Mouse (Mus musculus) gastrocnemius, postnatal 14 days (tissue): ENCODE data around the gene Ddit4. TPM values are rescaled to one million over a fixed set of nuclear protein-coding genes. Genes with fewer than 3 reads are reported as not detected.
A peak's percentile ranks its signal among the peaks of the same experiment; 100 is the strongest.
"Not testable (repeated sequence)": the region's sequence is repeated elsewhere in the genome, so short reads cannot be mapped to it uniquely, and the experiment has no call there.

ENCODE experiments used
- DNase-seq: peaks from one replicate; pipeline ENCODE4 v3.0.0; 2021; ENCODE audit warnings: mixed read lengths
- intact Hi-C: fragments of 180-260 bp; cut with DNase I; formaldehyde crosslinking; loops from one replicate; pipeline ENCODE4 v1.15.1; 2025; ENCODE audit warnings: low total_unique reads
- long read RNA-seq, 2 experiments: library from polyadenylated mRNA; stranded (forward); transcript quantifications; one replicate each; pipeline ENCODE4 v2.0.0; 2021
- total RNA-seq, 2 experiments: library from RNA; stranded (reverse); gene quantifications; 2 replicates each; pipeline ENCODE4 v1.2.3; 2021

Ddit4 gene
- 10 to 100 TPM; 15.4 to 70.6 TPM for total RNA-seq
- long read RNA-seq, experiment 1, partial matches to known transcripts: 0 of 7 reads
- long read RNA-seq, experiment 1, other reads (novel, unspliced or antisense): 4 of 7 reads
- long read RNA-seq, experiment 2, partial matches to known transcripts: 0 of 15 reads
- long read RNA-seq, experiment 2, other reads (novel, unspliced or antisense): 13 of 15 reads

DNA sequence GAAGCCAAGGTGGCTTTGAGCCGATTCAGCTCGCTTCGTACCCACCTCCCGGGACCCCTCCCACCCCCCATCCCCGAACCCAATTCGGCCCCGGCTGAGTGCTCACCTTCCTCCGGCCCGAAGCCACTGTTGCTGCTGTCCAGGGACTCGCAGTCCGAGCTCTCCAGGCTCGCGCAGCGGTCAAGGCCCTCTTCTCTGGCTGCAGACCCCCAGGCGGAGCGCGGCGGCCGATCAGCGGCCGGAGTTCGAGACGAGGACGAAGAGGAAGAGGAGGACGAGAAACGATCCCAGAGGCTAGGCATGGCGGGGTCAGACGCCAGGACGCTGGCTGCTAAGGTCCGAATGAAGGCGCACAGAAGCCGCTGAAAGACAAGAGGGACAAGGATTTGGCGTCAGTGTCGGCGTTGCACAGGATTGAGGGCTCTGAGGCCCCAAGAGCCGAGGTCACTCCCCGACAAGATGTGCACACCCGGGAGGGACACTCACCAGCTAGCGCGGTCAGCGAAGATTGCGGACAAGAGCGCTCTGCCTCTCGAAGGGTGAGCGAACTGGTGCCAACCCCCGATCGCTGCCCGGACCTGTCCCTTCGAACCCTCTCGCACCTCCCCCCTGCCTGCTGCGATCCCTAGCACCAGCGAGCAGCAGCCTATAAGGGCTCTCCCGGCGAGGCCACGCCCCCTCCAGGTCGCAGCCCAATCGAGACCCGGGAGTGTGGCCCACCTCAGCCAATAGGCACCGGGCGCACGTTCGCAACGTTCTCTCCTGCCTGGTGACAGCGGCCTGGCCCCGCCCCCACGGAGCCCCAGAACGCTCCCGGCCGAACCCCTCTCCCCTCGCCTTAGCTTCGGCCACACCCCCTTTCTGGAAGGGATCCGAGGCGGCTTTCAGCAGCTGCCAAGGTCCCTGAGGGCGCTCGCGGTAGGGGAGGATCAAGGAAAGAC is at the start of gene Ddit4:
Ddit4 (minus strand) TSS at position 624 of the 941 bp plus-strand sequence.
- intact Hi-C loops: no loop called here
- peak; percentile 100 for DNase-seq

DNA sequence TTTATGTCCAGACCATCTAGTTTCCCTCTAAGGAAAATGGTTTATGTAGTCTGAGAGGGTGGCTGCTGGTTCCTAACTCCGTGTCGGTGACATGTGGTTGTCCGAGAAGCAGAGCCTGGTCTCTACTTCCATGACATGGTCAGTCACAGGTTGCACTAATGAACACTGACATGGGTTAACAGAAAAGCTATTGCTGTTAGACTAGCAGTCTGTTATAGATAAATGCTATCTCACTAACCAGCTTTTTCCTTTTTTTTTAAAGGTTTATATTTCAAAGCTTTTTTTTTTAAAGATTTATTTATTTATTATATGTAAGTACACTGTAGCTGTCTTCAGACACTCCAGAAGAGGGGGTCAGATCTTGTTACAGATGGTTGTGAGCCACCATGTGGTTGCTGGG is 47.4 kb upstream of the Ddit4 start:
- intact Hi-C loops: no loop called here
- no peak for DNase-seq

- DNase-seq: no peak
Observed at GRCm38 (mm10) chr10:59997591-59997990, 46.0 kb upstream of the Ddit4 start.

GRCm38 (mm10) chr10:59995889-59996288 is 44.3 kb upstream of the Ddit4 start:
- DNase-seq: no peak
- intact Hi-C loops: no loop called here

More at GRCm38 (mm10) chr10:59997591-59997990, 46.0 kb upstream of the Ddit4 start:
- intact Hi-C loops: no loop called here

DNA sequence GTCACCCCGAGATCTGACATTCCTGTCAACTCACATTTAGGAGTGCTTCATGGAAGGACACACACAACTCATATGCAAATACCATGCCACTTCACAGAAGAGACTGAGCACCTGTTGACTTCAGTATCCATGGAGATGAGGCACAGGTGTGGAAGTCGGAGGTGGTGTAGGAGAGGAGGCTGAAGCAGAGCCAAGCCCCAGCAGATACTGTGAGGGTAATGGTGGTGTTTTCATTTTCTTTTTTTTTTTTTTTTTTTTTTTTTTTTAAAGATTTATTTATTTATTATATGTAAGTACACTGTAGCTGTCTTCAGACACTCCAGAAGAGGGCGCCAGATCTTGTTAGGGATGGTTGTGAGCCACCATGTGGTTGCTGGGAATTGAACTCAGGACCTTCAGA is 42.2 kb upstream of the Ddit4 start:
- intact Hi-C loops: loop anchor here (5.0 kb wide), 1 partner anchor 97 kb away; no protein-coding TSS in a partner anchor
- not testable (repeated sequence) for DNase-seq

- no peak for DNase-seq
- intact Hi-C loops: loop anchor here (5.0 kb wide), 1 partner anchor 95 kb away; no protein-coding TSS in a partner anchor
Observed at GRCm38 (mm10) chr10:59992024-59992423, 40.4 kb upstream of the Ddit4 start.

DNA sequence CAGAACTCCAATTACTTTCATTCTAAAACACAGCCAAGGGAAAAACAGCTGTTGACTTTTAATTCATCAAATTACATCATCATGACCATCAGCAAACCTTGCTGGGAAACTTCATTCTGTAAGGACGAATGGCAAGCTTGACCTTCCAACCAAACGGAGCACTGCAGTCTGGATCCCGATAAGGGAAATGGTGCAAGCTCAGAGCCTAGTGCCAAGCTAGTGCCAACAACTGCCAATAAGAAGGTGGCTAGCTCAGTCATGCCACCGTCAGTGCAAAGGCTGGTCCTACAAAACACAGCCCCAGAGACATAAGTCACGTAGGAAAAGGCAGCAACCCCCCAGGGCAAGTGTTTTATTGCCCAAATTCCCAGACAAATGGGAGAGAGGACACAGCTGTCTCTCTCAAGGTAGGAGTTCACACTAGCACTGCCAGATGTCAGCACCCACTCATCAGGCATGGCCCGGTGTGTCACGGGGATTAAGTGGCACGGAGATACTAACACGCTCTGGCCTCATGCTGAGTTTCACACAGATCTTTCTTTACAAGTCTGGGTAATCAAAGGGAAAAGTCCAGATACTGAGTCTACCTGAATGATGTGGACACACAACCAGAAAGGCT is 39.7 kb upstream of the Ddit4 start:
- no peak for DNase-seq
- intact Hi-C loops: loop anchor here (5.0 kb wide), 1 partner anchor 94 kb away; no protein-coding TSS in a partner anchor

DNA sequence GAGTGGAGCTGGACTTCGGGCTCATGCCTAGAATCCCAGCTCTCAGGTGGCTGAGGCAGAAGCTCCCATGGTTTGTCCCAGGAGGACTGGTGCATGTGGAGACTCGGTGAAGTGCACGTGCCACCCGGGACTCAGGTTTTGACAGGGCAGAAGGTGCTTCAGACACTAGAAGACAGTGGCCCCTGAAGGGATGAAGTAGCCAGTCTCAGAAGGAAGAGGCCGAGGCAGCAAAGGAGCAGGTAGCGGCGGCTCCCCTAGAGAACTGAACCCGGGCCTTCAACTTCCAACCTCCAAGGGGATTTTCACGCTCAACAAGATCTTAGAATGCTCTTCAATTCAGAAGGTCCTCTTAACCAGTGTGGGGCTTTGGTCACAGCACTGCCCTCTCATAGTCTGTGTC is 38.8 kb upstream of the Ddit4 start:
- DNase-seq: no peak
- intact Hi-C loops: loop anchor here (5.0 kb wide), 1 partner anchor 93 kb away; no protein-coding TSS in a partner anchor

DNA sequence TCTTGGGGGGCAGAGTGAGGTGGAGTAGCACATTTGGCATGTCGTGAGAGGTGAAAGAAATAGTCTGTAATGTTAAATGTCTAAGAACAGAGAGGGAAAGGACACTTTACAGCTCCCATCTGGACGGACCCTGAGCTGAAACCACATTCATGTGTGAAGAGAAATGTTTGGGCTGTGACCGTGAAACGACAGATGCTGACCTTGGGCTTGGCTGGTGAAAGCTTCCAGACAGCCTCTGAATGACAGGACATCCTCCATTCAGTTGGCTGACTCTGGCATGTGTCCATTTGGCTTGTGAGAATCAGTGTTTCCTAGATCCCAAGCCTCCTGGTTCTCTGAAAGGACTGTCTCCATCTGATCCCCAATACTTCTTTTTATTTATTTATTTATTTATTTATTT is 36.4 kb upstream of the Ddit4 start:
- DNase-seq: no peak
- intact Hi-C loops: no loop called here

DNA sequence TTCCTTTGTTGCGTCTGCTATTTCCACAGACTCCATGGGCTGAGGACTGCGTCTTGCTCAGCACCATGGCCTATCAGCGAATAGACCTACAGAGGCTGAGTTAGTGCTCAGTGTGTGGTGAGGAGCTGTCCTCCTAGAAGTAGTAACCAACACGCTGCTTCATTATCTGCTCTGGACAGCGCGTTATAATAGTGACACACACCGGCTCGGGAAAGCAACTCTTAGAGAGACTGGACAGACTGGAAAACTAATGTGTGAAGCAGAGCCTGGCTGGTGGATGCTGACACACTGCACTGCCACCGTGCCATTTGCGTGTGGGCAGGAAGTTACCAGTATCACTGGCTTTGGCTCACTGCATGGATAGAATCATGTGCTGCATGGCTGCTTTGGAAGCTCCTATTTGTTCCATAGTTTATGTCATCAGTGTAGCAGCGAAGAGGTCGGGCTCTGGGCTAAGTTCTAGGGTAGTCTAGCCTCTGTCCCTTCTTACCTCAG is 30.8 kb upstream of the Ddit4 start:
- intact Hi-C loops: no loop called here
- no peak for DNase-seq

- intact Hi-C loops: no loop called here
- no peak for DNase-seq
Observed at GRCm38 (mm10) chr10:59981792-59982191, 30.2 kb upstream of the Ddit4 start.

DNA sequence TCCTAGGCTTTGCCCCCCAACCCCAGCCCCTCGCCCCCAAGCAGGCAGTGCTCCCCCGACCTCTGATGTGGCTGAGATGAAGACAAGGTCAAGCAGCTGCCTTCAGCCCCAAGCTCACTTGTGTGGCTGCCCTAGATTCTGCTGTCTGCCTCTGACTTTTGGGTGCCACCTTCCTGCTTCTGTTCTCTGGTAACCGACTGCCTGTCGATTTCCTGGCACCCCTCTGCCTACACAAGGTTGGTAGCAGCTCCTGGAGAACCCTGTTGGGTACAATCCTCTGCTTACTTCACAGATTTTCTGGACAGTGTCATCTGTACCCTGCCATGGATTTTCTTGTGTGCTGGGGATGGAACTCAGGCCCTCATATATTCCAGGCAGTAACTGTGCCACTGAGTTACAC is 29.7 kb upstream of the Ddit4 start:
- no peak for DNase-seq
- intact Hi-C loops: no loop called here

DNA sequence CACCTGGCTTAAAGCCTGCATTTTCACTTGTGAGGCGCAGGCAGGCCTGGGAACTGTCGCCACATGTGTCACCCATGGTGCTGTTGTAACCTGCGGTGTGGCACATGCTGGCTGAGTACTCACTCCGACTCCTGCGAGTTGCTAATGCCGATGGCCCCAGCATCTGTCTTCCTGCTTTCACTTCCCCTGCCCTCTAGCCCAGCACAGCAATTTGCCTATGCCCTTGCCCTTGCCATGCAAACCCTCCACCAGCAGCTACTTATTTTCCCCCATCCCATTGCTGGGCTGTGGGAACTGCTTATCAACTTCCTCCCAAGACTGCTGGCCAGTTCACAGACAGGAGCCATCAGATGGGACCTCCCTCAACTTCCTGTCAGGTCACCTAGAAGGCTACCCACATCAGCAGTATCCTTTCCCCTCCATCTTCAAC is 29.2 kb upstream of the Ddit4 start:
- no peak for DNase-seq

GRCm38 (mm10) chr10:59978873-59979743 is 27.5 kb upstream of the Ddit4 start:
- DNase-seq: peak; percentile 79

More for the DNA sequence above, 29.2 kb upstream of the Ddit4 start:
- intact Hi-C loops: no loop called here

DNA sequence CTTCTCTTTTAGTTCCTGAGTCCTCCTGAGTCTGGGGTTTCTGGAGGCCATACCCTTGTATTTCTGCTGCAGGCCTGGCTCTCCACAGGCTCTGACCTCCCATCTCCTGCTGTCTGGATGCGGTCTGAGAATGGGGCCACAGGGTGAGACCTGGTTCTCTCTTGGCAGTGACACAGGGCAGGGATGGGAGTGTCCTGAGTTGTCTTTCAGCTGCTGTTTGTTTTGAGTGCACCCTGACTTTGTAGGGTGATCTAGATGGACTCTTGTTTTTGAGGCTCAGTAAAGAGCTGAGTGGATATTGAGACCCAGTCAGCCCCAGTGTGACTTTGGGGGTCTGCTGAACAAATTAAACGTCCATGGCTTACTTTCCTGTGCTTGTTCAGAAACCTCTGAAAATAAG is 26.8 kb upstream of the Ddit4 start:
- no peak for DNase-seq
- intact Hi-C loops: no loop called here

More at GRCm38 (mm10) chr10:59978873-59979743, 27.5 kb upstream of the Ddit4 start:
- intact Hi-C loops: no loop called here

DNA sequence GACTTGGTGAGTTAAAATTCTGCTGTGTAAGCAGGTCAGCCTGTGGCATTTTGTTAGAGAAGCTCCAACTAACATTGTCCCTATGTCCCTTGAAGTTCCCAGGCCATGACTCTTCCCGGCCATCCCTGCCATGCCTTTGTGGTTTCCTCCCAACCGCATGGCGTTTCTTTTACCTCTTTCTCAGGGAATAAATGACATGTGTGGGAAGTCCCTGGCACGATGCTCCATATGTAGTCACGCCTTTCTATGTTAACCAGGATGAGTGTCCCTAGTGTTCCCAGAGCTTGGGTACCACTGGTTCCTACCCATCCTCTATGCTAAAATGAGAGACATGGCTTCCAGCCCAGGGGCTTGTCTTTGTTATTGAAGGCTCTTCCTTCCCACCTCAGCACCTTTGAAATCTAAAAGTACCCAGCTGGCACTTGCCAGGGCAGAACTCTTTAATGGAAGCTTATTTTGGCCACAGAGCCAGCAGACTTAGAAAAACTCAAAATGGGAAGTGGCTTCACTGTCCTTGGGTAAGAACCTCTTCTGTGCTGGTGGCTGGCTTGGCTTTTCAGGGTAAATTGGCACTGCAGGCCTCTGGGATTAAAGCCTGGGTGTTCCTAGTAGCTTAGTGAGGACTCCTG is 26.2 kb upstream of the Ddit4 start:
- intact Hi-C loops: no loop called here
- DNase-seq: no peak

- intact Hi-C loops: no loop called here
Observed at GRCm38 (mm10) chr10:59977141-59977540, 25.5 kb upstream of the Ddit4 start.

GRCm38 (mm10) chr10:59974786-59975185 is 23.2 kb upstream of the Ddit4 start:
- DNase-seq: no peak
- intact Hi-C loops: no loop called here

More at GRCm38 (mm10) chr10:59977141-59977540, 25.5 kb upstream of the Ddit4 start:
- no peak for DNase-seq
